Mouse (Mus musculus): ENCODE results near the gene Fubp1.

GRCm38 (mm10) chr3:152284759-152285158, 74.5 kb downstream of the Fubp1 start:
- no peak for TF ChIP-seq CTCF (IDR thresholded peaks at IDR 0.05; ENCODE audit: insufficient read depth, low read depth, low read length)
- no peak for TF ChIP-seq POLR2A (IDR thresholded peaks at IDR 0.05; ENCODE audit: insufficient read depth, low read depth, low read length)

Data from olfactory bulb, adult 2 months (tissue).